Mouse (Mus musculus) spleen, adult 2 months (tissue): Measurements from ENCODE around the gene Tex12.

ENCODE experiments used
- CTCF ChIP-seq: fragments of 200-500 bp; IDR thresholded peaks from 2 replicates; pipeline ENCODE4 v1.5.1; 2011; ENCODE audit warnings: mild to moderate bottlenecking, inconsistent platforms; ENCODE audit not compliant: insufficient read depth, insufficient read length, insufficient replicate concordance; ENCODE audit errors: extremely low read depth
- POLR2A ChIP-seq: fragments of 200-500 bp; IDR thresholded peaks from 2 replicates; pipeline ENCODE4 v1.6.1; 2011; ENCODE audit warnings: low read depth, low read length, inconsistent platforms

DNA sequence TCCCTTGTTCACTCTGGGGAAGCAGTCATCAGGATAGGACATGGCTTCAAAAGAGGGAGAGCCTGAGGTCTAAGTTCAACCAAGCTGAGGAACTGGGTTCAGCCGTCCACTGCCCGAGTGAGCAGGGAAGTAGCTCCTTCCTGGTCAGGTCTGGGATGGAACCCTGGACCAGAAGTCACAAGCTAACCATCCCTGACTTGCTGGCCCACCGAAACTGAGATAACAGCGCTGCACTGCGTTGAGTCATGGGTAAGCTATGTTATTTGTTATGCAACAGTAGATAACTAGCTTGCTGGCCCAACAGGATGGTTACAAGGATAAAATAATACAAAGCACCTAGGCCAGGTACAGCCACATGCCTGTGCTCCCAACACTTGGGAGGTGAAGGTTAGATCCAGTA is 45.7 kb downstream of the Tex12 start:
- TF ChIP-seq CTCF (no peak), POLR2A (no peak)
